ENCODE assay signal across 12 mouse cellular contexts in the genomic region with DNA sequence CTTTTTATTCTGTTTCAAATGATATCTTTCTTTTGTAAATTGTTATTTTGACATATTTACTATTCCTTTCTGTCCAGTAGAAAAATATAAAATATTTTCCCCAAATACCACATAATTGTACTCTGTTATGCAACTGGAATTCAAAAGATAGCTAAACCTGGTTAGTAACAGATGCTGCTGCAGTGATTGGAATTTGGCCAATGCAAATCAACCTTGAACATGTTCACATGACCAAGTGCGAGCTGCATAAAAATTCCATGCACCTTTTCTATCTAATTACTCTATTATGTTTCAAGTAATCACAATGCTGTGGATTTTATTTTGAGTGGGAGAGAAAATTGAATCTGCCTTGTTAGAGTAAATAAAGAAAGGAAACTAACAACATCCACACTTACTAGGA.
"Had no signal": no experiment of that assay in that cellular context is flagged by ENCODE, and none has a peak within 500 bp of the region (broad histone marks: within the 10 kb centered on the region; RNA-seq: fewer than 3 reads in every experiment).

No protein-coding gene starts in this region.

- H3K9me3 ChIP-seq: limb, embryonic 12.5 days; midbrain, embryonic 13.5 days; neural tube, embryonic 13.5 days had no signal

- H3K4me1 ChIP-seq: limb, embryonic 12.5 days; midbrain, embryonic 13.5 days; neural tube, embryonic 13.5 days had no signal

- H3K36me3 ChIP-seq: limb, embryonic 12.5 days; midbrain, embryonic 13.5 days; neural tube, embryonic 13.5 days had no signal

- H3K4me3 ChIP-seq: left cerebral cortex, adult 2 months; limb, embryonic 12.5 days; midbrain, embryonic 13.5 days; neural tube, embryonic 13.5 days had no signal

- ATAC-seq: midbrain, embryonic 13.5 days had no signal

- DNase-seq: kidney, adult 2 months; kidney, postnatal 25 days; liver; lung, adult 18-20 months; retina, postnatal 1 day; right cerebral cortex, postnatal 14 days; thymus, postnatal 4 days had no signal

- H3K9ac ChIP-seq: limb, embryonic 12.5 days; liver, embryonic 14.5 days; midbrain, embryonic 13.5 days; neural tube, embryonic 13.5 days had no signal

- H3K4me2 ChIP-seq: limb, embryonic 12.5 days; midbrain, embryonic 13.5 days; neural tube, embryonic 13.5 days had no signal

- H3K27me3 ChIP-seq: limb, embryonic 12.5 days; midbrain, embryonic 13.5 days; neural tube, embryonic 13.5 days had no signal

- H3K27ac ChIP-seq: left cerebral cortex, adult 2 months; limb, embryonic 12.5 days; liver, embryonic 14.5 days; midbrain, embryonic 13.5 days; neural tube, embryonic 13.5 days had no signal
